Mouse (Mus musculus) liver, adult 2 months (tissue): ENCODE measurements at regions not wholly inside any gene's neighbourhood (a gene's known extent, or its start where the extent isn't known, plus 50 kb on each side); places are given as distances from the start of the nearest gene placed in this dataset.

Experiments used
- CTCF ChIP-seq: fragments of 200-500 bp; IDR thresholded peaks from 2 replicates; pipeline ENCODE4 v1.5.1; 2011; ENCODE audit warnings: low read depth, low read length, control low read depth
- POLR2A ChIP-seq: fragments of 200-500 bp; IDR thresholded peaks from 2 replicates; pipeline ENCODE4 v1.6.1; 2011; ENCODE audit warnings: low read length, control low read depth; ENCODE audit not compliant: insufficient read depth; ENCODE audit errors: extremely low read depth

DNA sequence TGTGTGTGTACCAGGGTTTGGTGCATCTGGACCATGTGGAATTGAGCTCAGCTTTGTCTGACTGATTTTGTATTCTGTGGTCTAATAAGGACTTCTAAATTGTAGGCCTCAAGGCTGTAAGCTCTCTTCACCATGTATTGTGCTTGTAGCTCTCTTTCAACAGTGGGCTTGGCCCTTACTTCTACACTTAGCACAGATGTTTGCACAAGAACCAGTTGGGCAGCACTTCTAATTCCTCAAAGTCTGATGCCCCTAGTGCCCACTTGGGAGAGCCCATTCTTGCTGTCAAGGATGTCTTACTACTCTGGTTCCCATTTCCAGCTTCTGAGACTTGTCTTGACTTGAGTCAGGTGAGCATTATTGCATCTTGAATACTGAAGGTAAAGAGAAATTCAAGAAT is 114.5 kb upstream of the Slco3a1 start:
- no peak for TF ChIP-seq CTCF
- TF ChIP-seq POLR2A = no peak
